Mouse (Mus musculus) heart, embryonic 14.5 days (tissue): ENCODE measurements around the gene Acss3. TPM values are rescaled to one million over a fixed set of nuclear protein-coding genes. Genes with fewer than 3 reads are reported as not detected.
A peak's percentile ranks its signal among the peaks of the same experiment; 100 is the strongest.

ENCODE experiments used
- ATAC-seq: fragments of 200-750 bp; cut with Nextera tagmentation; 2 replicates; pipeline ENCODE4 v1.8.0; 2017; ENCODE audit warnings: low read depth, moderate TSS enrichment; ENCODE audit not compliant: insufficient number of reproducible peaks, insufficient read depth, low FRiP score
- H3K27ac ChIP-seq, 2 experiments: fragments of 200-500 bp in 1 of 2; fragments of 300-500 bp in 1 of 2; sonication (generic) in 1 of 2; replicated peaks in 1 of 2; 2 replicates each; pipeline ENCODE4 v1.5.1; 2012 to 2014; ENCODE audit warnings: low read depth in 2 of 2, low read length in 2 of 2, control low read depth in 1 of 2, mild to moderate bottlenecking in 1 of 2, mixed read lengths in 1 of 2; ENCODE audit not compliant: control insufficient read depth in 1 of 2, insufficient read depth in 1 of 2
- H3K27me3 ChIP-seq: fragments of 300-500 bp; sonication (generic); 2 replicates; pipeline ENCODE4 v1.6.1; 2014; ENCODE audit warnings: mild to moderate bottlenecking, low read length, control low read depth; ENCODE audit not compliant: control insufficient read depth, insufficient read depth
- H3K36me3 ChIP-seq: fragments of 300-500 bp; sonication (generic); 2 replicates; pipeline ENCODE4 v1.6.1; 2014; ENCODE audit warnings: mild to moderate bottlenecking, control low read depth, low read length, mixed read lengths; ENCODE audit not compliant: control insufficient read depth, insufficient read depth
- H3K4me1 ChIP-seq, 2 experiments: fragments of 200-500 bp in 1 of 2; fragments of 300-500 bp in 1 of 2; sonication (generic) in 1 of 2; 2 replicates each; pipeline ENCODE4 v1.6.1; 2012 to 2014; ENCODE audit warnings: low read length in 2 of 2, control low read depth in 1 of 2, mixed read lengths in 1 of 2; ENCODE audit not compliant: control insufficient read depth in 2 of 2, insufficient read depth in 2 of 2
- H3K4me2 ChIP-seq: fragments of 300-500 bp; sonication (generic); 2 replicates; pipeline ENCODE4 v1.6.1; 2014; ENCODE audit warnings: mild to moderate bottlenecking, low read length
- H3K4me3 ChIP-seq, 2 experiments: fragments of 200-500 bp in 1 of 2; fragments of 300-500 bp in 1 of 2; sonication (generic) in 1 of 2; 2 replicates each; pipeline ENCODE4 v1.5.1; 2012 to 2014; ENCODE audit warnings: low read length in 2 of 2, mild to moderate bottlenecking in 2 of 2, control low read depth in 1 of 2, low read depth in 1 of 2, moderate library complexity in 1 of 2; ENCODE audit not compliant: control insufficient read depth in 1 of 2, insufficient read depth in 1 of 2
- H3K9ac ChIP-seq: fragments of 300-500 bp; sonication (generic); 2 replicates; pipeline ENCODE4 v1.6.1; 2014; ENCODE audit warnings: mild to moderate bottlenecking, low read length
- H3K9me3 ChIP-seq: fragments of 300-500 bp; sonication (generic); 2 replicates; pipeline ENCODE4 v1.6.1; 2016; ENCODE audit warnings: low read length, control low read depth; ENCODE audit not compliant: control insufficient read depth
- WGBS: fragments of 180-500 bp; shearing (Covaris S2); extraction: QIAGEN DNeasy Blood & Tissue Kit; methylation state at CpG from one replicate; pipeline ENCODE4 v1.1.7; 2014; 5-methylcytosine and 5-hydroxymethylcytosine counted together
- polyA plus RNA-seq: library from polyadenylated mRNA; unstranded; fragments of >200 nt; fragmentation: Nextera tagmentation; extraction: Ambion mirVana; gene quantifications from 2 replicates; pipeline ENCODE4 v1.2.1, GENCODE M21; 2014

The Acss3 gene
- polyA plus RNA-seq = 3.3 and 4.1 TPM in 2 replicates

DNA sequence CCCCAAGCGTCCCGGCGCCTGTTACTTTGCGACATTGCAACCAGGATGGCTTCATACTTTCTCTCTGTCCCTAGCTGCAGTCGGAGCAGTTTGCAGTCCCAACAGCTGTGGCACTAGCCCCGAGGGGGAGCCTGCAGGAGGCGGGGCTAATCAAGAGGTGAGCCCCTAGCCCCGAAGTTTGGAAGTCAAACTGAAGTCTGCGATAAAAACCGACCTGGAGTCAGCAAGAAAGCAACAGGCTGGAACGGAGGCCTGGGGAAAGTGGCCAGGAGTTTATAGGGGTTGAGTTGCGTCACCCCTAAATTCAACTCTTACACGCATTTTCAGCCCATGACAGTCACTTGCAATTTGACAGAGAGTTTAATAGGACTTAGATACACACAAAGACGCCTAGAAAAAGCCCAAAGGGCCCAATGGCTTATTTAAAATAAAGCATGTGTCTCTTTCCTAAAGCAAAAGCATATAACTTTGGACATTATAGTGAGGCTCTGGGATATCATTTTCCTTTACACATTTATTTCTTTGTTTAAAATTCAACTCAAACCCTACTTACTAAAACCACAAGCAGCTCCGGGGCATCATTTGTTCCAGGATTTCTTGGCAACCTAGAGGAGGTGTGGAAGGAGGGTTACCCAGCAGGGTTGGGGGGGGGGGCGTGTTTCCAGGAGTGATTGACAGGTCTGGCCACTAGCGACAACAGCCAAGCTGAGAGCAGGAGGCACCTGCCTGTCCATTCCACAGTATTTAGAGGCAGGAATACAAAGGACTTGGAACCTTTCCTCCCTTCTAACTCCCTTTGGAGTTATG, at the start of gene Acss3:
Gene Acss3 (minus strand): TSS at position 140 of the 807 bp plus-strand sequence.
- 2% methylated on average over 17 of the region's 17 CpGs for WGBS
- peak within 1 kb of the TSS; percentile 59 to 67 for H3K4me3 ChIP-seq
- peak; percentile 86 for ATAC-seq
- 0 out of 4 replicates have a peak, but pooled peaks cover 0 to 4% of the 10 kb centered on the region in 2 experiments for H3K4me1 ChIP-seq
- H3K27ac ChIP-seq = peak within 1 kb of the TSS in 1 of 2 experiments; percentile 50; a peak in 1 of 4 replicates
- no peaks in the 10 kb centered on the region for H3K36me3 ChIP-seq
- no peaks in the 10 kb centered on the region for H3K9me3 ChIP-seq
- H3K4me2 ChIP-seq = peak within 1 kb of the TSS; percentile 78
- no peaks in the 10 kb centered on the region for H3K27me3 ChIP-seq
- H3K9ac ChIP-seq = peak within 1 kb of the TSS; percentile 81

DNA sequence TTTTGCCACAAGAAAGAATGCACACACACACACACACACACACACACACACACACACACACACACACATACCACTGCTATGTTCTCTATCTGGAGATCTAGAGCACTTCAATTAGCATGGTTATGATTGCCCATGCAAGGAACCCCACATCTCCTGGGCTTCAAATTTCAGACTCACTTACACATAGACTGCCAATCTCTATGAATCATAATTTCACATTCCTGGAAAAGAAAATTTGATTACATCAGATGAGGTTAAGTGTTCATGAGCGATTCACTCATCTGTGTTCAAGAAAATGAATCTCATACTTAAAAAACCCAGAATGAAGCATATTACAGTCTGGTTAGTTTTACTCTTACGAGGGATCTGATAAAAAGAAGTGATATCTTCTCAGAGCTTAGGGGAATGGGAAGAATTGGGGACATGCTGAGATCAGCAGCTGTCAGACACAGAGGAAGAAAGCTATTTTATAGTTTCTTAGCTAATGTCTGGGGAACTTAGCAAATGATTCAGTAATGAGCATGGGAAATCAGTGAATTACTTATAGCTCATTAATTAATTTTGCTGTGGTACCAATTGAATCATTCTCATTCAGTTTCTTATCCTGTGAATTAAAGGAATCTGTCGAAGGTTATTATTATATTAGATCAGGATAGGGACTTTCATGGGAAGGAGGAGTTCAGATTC, 48.7 kb upstream of the Acss3 start:
- no peaks in the 10 kb centered on the region for H3K4me1 ChIP-seq
- no peaks in the 10 kb centered on the region for H3K36me3 ChIP-seq
- H3K27me3 ChIP-seq = no peaks in the 10 kb centered on the region
- H3K9ac ChIP-seq = no peak overlapping the region
- no peak overlapping the region for H3K4me2 ChIP-seq
- ATAC-seq = no peak
- no peak overlapping the region for H3K4me3 ChIP-seq
- no peak overlapping the region for H3K27ac ChIP-seq
- 74% methylated on average over 3 of the region's 3 CpGs for WGBS
- H3K9me3 ChIP-seq = no peaks in the 10 kb centered on the region

DNA sequence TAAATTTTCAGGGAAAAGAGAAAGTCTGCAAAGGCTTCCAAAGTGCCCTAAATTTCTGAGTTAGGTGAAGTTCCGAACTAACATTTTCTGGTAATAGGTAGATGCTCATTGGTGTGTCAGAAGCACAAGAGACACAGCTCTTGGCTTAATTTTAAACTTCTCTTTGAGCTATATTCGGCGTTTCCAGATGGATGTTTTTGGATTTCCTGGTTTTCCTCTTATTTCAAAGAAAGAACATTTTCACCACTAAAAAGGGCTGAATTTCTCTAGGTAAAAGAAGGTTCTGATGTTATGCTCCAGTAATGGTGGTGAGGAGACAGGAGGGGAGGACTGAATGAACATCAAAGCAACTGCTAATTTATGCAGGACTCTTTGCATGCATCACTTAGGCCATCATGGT, 43.0 kb upstream of the Acss3 start:
- no peaks in the 10 kb centered on the region for H3K36me3 ChIP-seq
- no peak for ATAC-seq
- H3K4me2 ChIP-seq = no peak overlapping the region
- H3K9ac ChIP-seq = no peak overlapping the region
- no peak overlapping the region for H3K27ac ChIP-seq
- 81% methylated on average over 3 of the region's 3 CpGs for WGBS
- no peaks in the 10 kb centered on the region for H3K4me1 ChIP-seq
- no peaks in the 10 kb centered on the region for H3K9me3 ChIP-seq
- H3K4me3 ChIP-seq = no peak overlapping the region
- H3K27me3 ChIP-seq = no peaks in the 10 kb centered on the region

DNA sequence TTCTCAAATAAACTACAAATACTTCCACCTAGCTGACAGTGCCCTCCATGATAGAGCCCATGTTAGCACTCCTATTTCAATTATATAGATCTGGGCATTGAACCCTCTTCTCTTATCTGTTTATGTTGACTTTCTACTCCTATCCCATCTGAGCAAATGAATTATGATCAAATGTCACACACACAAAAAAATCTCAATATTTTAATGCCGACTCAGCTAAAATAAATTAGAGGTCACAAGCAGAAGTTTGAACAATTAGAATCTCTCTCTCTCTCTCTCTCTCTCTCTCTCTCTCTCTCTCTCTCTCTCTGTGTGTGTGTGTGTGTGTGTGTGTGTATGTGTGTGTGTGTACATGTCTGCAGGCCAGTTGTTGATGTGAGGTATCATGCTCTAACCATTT, 25.3 kb upstream of the Acss3 start:
- no peak overlapping the region for H3K4me3 ChIP-seq
- 76% methylated on average over 1 of the region's 1 CpGs for WGBS
- H3K36me3 ChIP-seq = no peaks in the 10 kb centered on the region
- no peaks in the 10 kb centered on the region for H3K4me1 ChIP-seq
- H3K27me3 ChIP-seq = no peaks in the 10 kb centered on the region
- H3K9ac ChIP-seq = no peak overlapping the region
- no peak overlapping the region for H3K27ac ChIP-seq
- no peaks in the 10 kb centered on the region for H3K9me3 ChIP-seq
- no peak overlapping the region for H3K4me2 ChIP-seq
- no peak for ATAC-seq

DNA sequence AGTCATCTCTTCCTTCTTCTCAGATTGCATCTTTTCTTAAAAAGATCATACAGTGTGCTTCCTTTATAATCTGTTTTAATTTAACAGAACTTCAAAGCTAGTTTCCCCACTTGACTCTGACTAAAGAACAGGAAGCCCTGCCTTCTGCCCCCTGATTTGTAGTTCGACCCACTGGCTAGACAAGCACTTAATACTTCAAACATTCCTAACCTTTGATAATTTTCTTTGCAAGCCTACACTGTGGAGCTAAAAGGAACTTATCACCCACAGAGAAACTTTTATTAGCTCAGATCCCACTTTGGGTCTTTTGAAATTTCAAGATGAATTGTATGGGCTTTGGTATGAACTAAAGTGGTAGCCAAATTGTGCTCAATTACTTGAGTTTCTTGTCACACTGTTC, 20.5 kb upstream of the Acss3 start:
- no peak overlapping the region for H3K9ac ChIP-seq
- H3K4me1 ChIP-seq = no peaks in the 10 kb centered on the region
- H3K9me3 ChIP-seq = no peaks in the 10 kb centered on the region
- 22% methylated on average over 1 of the region's 1 CpGs for WGBS
- H3K4me3 ChIP-seq = no peak overlapping the region
- H3K4me2 ChIP-seq = no peak overlapping the region
- no peak overlapping the region for H3K27ac ChIP-seq
- ATAC-seq = no peak
- no peaks in the 10 kb centered on the region for H3K36me3 ChIP-seq
- H3K27me3 ChIP-seq = no peaks in the 10 kb centered on the region

DNA sequence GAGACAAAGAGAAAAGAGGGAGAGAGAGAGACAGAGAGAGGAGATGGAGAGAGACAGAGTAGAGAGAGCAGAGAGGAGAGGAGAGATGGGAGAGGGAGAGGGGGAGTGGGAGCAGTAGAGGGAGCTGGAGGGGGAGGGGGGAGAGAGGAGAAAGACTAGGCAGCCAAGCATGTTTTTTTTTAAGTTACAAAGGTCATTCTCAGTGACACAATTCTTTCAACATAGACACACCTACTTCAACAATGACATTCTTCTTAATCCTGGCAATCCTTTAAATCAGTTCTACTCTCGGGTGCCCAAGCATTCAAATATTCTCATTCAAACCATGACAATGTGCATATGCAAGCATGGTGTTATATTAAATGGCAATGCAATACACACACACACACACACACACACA, 19.4 kb upstream of the Acss3 start:
- Histone ChIP-seq H3K36me3 (no peaks in the 10 kb centered on the region), H3K27ac (no peak overlapping the region), H3K4me3 (no peak overlapping the region), H3K9me3 (no peaks in the 10 kb centered on the region), H3K27me3 (no peaks in the 10 kb centered on the region), H3K9ac (no peak overlapping the region), H3K4me2 (no peak overlapping the region), H3K4me1 (no peaks in the 10 kb centered on the region)
- 41% methylated on average over 1 of the region's 1 CpGs for WGBS
- no peak for ATAC-seq

DNA sequence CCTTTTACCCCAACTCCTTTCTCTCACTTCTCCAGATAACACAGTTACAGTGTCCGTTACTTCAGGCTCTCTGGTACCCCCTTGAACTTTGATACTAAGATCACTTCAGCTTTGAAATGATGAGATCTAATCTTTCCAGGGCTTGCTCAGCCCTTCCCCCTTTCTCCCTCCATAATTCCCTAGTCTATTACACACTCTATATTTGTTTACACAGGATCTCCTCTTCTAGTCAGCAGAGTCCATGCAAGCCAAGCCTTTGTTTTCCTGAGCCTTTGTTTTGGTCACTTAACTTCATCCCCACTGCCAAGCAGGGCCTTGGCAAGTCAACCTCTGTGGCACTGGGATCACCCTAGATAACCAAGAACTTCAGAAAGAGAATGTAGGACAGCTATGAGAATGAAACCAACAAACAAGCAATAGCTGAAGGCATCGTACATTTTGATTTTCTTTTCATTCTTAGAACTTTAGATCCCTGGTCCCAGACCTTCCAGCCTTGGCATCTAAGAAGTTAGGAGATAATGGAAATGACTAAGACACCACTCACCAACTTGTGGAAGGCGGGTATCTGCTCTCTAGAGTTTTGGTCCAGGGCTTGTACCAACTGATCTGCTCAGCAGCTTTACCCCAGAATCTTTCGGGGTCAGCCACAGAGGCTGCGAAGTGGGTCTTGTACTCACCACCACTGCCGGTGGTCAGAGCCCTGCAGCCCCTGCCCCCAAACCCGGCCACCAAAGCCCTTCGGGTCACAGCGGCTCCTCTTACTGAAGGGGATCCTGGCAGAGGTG, 532 bp downstream of the Acss3 start:
- no peak for ATAC-seq
- 7% methylated on average over 9 of the region's 9 CpGs for WGBS
- Histone ChIP-seq H3K9me3 (no peaks in the 10 kb centered on the region), H3K9ac (peak overlapping the region; percentile 81), H3K27ac (peak overlapping the region in 1 of 2 experiments; percentile 50; a peak in 1 of 4 replicates), H3K4me1 (0 out of 4 replicates have a peak, but pooled peaks cover 0 to 4% of the 10 kb centered on the region in 2 experiments), H3K27me3 (no peaks in the 10 kb centered on the region), H3K36me3 (no peaks in the 10 kb centered on the region), H3K4me2 (peak overlapping the region; percentile 78), H3K4me3 (peak overlapping the region; percentile 59 to 67)
